Mouse (Mus musculus) gastrocnemius, adult 2 months (tissue): ENCODE data around the gene Rbm47. TPM values are rescaled to one million over a fixed set of nuclear protein-coding genes. Genes with fewer than 3 reads are reported as not detected.

ENCODE experiments used
- DNase-seq: peaks from one replicate; pipeline ENCODE4 v3.0.0; 2022
- H3K27ac ChIP-seq: fragments of 200-600 bp; 2 replicates; pipeline ENCODE4 v1.8.1; 2022; ENCODE audit warnings: mild to moderate bottlenecking
- H3K4me3 ChIP-seq: fragments of 200-600 bp; 2 replicates; pipeline ENCODE4 v1.8.1; 2022; ENCODE audit warnings: mild to moderate bottlenecking, moderate library complexity
- CTCF ChIP-seq: fragments of 200-600 bp; IDR thresholded peaks from 2 replicates; pipeline ENCODE4 v1.8.1; 2022; ENCODE audit warnings: antibody characterized with exemption, mild to moderate bottlenecking, moderate library complexity
- intact Hi-C: fragments of 180-260 bp; cut with DNase I; formaldehyde crosslinking; loops from one replicate; pipeline ENCODE4 v1.15.1; 2025
- total RNA-seq, 2 experiments: library from RNA; stranded (reverse); gene quantifications; 2 replicates each; pipeline ENCODE4 v1.2.3; 2021

Gene Rbm47
- total RNA-seq, 2 experiments from 2014 or later, result 0.64 to 0.66 TPM

DNA sequence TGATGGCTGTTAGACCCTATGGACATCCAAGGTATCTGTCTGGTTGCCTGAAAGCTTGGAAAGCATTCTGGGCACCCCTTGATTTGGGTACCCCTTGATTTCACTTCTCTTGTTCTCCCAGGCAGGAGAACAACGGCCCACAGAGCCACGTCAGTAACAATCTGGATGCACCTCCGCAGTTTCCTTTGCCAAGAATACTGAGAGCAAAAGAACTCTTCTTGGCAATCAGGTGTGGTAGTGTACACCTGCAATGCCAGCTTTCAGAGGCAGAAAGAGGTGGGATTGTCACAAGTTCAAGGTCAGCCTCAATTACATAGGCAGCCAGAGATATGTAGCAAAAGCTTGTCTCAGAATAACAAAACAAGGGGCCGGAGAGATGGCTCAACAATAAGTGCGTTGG lies 98.7 kb downstream of the Rbm47 start:
- TF ChIP-seq CTCF, result no peak
- no peak for DNase-seq
- Histone ChIP-seq H3K27ac (no peak overlapping the region), H3K4me3 (no peak overlapping the region)
- intact Hi-C loops, result loop anchor here (10.0 kb wide), 1 partner anchor 109 kb away; no protein-coding TSS in a partner anchor

DNA sequence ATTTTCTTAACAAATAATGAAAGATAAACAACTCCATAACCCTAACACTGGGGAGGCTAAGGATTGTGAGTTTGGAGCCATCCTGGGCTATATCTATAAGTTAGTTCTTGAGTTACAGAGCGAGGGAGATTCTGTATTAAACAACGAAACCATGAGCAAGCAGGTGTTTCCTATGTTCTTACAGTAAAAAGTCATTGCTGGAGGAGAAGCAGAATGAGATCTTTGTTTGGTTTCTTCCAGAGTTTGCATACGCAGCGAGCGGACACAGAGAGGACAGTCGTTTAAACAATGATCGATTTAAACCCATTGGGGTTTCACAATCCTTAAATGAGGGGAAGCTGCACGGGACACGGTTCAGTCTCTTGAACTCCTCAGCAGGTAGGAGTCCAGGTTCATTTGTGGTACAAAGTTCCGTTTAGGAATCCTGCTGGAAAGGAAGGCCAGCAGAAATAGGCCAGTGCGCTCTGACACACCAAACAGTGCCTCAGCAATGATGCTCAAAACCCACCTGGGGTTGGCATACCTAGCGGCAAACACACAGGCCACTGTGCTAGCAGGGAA lies 99.2 kb downstream of the Rbm47 start:
- Histone ChIP-seq H3K27ac (no peak overlapping the region), H3K4me3 (no peak overlapping the region)
- intact Hi-C loops, result loop anchor here (10.0 kb wide), 1 partner anchor 109 kb away; no protein-coding TSS in a partner anchor
- no peak for DNase-seq
- no peak for TF ChIP-seq CTCF

DNA sequence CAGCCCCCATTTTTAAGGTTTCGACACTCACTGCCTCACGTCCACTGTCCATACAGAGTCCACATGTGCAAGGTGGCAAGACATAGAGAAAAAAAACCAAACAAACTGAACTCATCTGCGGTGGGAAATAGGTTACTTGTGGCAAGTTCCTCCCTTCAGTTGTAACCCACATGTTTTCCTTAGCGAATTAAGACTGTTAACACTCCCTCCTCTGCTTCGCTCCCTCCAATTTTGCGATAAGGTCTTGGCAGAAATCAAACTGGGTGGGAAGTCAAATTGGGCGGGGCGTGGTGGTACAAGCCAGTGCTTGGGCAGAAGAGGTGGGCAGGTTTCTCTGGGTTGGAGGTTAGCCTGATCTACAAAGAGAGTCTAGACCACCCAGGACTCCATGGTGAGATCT lies 101.2 kb downstream of the Rbm47 start:
- intact Hi-C loops, result loop anchor here (10.0 kb wide), 1 partner anchor 107 kb away; no protein-coding TSS in a partner anchor
- no peak for TF ChIP-seq CTCF
- no peak overlapping the region for H3K4me3 ChIP-seq
- no peak overlapping the region for H3K27ac ChIP-seq
- DNase-seq, result no peak

DNA sequence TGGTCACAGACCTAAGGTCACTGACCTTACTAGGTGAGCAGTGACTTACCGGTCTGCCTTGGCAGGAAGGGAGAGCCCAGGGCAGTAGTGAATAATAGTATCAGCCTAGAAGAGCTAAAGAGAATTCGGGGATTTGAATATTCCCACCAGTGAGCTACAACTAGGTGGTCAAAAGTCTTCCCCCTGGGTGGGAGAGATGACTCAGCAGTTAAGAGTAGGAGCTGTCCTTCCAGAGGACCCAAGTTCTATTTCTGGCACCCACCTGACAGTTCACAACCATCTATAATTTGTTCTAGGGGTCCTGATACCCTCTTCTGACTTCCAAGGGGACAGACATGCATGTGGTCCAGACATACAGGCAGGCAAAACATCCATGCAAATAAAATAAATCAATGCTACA lies 102.6 kb downstream of the Rbm47 start:
- DNase-seq, result no peak
- H3K27ac ChIP-seq, result no peak overlapping the region
- H3K4me3 ChIP-seq, result peak overlapping the region; percentile 75
- TF ChIP-seq CTCF, result no peak
- intact Hi-C loops, result loop anchor here (10.0 kb wide), 1 partner anchor 106 kb away; no protein-coding TSS in a partner anchor

DNA sequence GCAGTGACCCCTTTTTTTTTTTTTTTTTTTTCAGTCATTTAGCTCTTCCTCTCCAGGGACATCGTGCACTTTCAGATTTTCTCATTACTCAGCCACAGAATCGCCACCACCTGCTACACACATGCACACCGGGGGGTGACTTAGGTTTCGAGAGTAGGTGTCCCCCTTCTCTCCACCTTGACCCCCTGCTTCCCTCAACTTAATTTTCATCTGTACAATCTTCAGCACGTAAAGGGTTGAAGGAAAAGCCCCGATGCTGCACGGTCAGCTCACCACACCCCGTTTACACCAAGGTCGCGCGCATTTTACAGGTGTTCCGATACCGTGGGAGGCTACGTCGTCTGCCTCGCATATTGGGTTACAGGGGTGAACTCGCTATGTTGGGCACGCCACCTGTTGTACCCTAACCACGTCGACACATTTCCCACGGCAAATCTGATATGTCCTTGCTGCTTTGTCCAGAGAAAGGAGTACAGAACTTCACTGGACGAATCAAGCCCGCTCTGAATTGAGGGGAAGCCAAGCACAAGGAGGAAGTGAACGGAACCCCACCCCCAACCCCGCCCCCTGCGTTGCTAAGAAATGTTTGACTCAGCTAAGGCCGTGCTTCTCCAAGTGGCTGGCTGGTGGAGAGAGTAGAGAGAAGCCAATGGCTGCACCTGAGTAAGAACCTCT lies 103.3 kb downstream of the Rbm47 start:
- DNase-seq, result peak; percentile 59
- Histone ChIP-seq H3K4me3 (peak overlapping the region; percentile 75), H3K27ac (peak overlapping the region; percentile 62)
- intact Hi-C loops, result loop anchor here (10.0 kb wide), 1 partner anchor 105 kb away; no protein-coding TSS in a partner anchor
- no peak for TF ChIP-seq CTCF

DNA sequence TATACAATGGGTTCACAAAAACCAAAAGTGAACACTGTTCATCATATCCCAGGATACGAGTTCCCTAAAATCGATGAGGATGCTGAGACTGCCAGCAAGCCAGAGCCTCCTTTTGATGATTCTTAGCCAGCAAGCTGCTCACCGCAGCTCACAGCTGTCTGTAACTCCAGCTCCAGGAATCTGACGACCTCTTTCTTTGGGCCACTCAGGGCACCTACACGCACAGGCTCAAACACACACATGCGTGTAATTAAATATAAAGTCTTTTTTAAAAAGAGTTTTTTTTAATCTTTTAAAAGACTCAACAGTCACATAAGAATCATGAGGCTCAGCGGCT lies 103.8 kb downstream of the Rbm47 start:
- DNase-seq, result no peak
- TF ChIP-seq CTCF, result no peak
- Histone ChIP-seq H3K4me3 (peak overlapping the region; percentile 75), H3K27ac (no peak overlapping the region)
- intact Hi-C loops, result no loop called here

DNA sequence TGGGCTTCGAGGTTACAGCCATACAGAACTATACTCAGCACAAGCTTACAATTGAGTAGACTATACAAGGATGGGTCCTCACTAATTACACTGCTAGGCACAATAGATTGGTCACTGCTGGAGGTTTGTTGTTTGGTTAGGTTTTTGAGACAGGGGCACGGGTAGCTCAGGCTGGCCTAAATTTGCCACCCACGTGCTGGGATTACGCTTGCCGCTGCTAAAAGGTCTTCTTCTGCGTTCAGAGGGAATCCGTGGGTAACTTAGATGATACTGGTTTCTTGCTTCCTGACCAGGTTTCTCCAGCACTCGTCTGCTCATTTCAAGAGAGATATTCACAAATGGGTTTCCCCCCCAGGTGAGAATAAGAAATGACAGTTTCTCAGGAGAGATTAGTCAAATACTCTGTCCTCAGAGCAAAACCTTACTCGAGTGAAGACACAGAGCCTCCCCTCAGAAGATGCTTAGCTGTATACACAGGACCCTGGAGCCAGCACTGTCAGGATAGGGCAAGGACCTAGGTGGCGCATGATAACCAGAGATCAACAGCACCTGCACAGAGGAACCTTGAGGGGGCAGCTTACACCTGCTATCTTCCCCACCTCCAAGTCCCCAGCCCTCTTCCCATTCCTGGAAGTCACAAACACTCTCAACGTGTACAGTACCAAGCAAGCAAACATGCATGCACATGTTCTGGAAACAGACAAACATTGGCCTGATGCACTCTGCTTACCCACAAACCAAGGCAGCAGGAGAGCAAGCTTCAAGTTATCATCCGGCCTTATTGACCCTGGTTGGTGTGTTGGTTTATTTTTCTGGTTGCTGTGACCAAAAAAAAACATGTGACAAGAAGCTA lies 104.6 kb downstream of the Rbm47 start:
- no peak overlapping the region for H3K4me3 ChIP-seq
- no peak for DNase-seq
- H3K27ac ChIP-seq, result no peak overlapping the region
- intact Hi-C loops, result no loop called here
- TF ChIP-seq CTCF, result no peak

DNA sequence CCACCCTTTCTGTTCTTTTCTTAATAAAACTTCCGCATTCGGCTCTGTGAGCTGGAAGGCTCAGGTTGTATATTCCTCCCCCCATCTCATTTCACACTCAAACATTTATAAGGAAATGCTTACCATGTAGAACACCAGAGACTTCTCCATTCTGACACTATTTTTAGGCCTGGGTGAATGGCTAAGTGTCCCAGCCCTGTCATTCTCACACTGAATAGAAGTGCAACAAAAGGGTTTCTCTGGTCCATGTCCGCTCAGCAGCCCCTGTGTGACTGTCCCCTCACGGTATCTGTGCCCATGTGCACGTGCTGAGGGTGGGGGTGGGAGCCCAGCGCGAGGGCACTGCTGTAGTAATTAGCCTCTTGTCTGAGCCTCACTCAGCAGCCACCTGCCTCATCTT lies 105.7 kb downstream of the Rbm47 start:
- no peak for DNase-seq
- no peak overlapping the region for H3K27ac ChIP-seq
- TF ChIP-seq CTCF, result no peak
- H3K4me3 ChIP-seq, result no peak overlapping the region
- intact Hi-C loops, result no loop called here

DNA sequence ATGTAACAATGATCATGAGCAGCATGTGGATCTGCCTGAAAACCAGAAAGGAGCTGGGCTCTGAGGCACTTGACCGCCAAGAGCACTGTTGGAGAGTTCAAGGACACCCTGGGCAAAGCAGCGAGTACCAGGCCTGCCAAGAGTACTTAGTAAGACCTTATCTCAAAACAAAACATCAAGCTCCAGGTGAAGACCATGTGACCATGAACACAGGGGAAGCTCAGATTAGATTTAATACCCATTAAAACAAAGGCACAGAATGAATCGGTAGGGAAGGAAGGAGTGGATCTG lies 110.0 kb downstream of the Rbm47 start:
- intact Hi-C loops, result no loop called here
- Histone ChIP-seq H3K27ac (no peak overlapping the region), H3K4me3 (no peak overlapping the region)
- no peak for DNase-seq
- no peak for TF ChIP-seq CTCF

DNA sequence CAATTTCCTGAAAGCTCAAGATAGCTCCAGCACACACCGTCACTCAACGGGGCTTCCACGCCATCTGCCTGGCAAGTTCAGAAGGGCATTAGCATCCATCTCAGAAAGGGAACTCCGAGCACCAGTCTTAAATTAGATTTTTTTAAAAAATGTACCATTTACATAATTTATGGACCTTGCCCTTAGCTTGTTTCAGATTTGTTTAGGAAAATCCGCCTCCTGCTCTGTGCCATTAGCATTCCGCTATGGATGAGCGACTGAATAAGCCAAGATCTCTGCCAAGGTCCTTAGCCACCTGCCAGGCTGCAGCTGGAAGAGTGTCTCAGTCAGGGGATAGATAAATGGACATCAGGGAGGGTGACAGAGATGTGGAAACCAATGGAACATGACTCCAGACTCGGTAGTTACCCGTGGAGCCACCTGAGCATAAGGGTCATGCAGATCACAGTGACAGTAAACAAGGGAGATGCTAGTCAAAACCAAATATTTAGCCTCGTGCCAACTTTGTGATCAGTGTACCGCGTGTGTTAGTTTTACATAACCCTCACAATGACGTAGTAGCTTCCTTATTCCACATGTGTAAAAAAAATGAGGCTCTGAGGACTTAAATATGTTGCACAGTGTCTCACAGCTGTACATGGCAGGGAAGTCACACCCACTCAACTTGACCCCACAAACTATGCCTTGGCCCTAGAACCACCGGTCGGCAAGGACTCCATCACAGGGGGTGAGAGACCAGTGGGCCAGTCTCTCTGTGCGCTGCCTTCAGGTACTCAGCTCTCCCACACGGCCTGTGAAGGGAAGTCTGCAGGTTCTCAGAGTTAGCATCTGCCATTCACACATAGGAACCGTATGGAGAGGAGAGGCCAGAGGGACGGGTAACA lies 110.6 kb downstream of the Rbm47 start:
- no peak overlapping the region for H3K4me3 ChIP-seq
- intact Hi-C loops, result no loop called here
- no peak for DNase-seq
- TF ChIP-seq CTCF, result no peak
- no peak overlapping the region for H3K27ac ChIP-seq

DNA sequence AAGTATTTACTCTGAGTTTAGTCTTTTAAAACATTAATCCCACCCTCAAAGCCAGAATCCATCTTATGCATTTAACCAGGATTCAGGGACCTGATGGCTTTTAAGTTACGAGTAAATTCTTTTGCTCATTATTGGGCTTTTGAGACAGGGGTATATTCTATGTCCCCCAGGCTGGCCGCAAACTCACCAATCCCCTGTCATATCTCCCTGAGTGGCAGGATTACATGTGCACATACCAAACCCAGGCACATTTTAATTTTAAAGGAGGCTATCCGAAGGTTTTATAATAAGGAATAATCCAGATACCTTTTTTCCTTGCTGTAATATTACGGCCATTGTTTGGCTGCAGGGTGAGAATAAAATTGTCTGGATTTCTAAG lies 111.3 kb downstream of the Rbm47 start:
- TF ChIP-seq CTCF, result no peak
- Histone ChIP-seq H3K4me3 (no peak overlapping the region), H3K27ac (no peak overlapping the region)
- no peak for DNase-seq
- intact Hi-C loops, result no loop called here

DNA sequence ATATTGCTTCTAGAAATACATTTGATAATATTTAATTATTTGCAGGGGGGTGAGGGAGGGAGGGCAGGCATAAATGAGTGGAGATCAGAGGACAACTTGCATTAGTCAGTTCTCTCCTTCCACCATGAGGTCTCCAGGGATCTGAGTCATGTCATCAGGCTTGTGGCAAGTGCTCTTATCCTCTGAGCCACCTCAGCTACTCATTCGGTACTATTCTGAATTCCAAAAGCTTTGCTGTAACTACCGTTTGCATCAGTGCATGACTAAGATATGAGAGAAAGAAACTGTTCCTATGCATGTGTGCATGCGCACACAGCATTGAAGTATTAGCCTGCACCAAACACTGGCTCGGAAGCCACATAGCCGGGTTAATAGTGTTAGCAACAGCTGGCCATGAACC lies 114.1 kb downstream of the Rbm47 start:
- intact Hi-C loops, result no loop called here
- no peak for DNase-seq
- Histone ChIP-seq H3K4me3 (no peak overlapping the region), H3K27ac (no peak overlapping the region)
- no peak for TF ChIP-seq CTCF
